26 mouse cellular contexts compared by ENCODE assay signal in the genomic region with DNA sequence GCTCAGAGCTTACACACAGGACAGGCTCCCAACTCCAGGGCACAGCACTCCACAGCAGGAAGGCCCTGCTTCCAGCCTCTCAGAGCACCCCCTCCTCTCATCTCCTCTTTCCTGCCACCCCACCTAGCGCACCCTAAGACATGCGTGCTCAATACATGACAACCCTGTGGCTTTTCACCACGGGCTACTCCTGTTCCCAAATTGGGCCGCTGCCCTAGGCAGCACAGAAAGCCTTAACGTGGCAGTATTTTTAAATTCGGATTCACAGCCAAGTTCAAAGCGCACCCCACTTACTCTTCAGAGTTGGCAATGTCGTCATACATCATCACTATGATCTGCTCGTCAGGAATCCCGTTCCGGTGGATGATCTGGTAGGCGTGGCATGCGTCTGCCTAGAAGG. TPM values are rescaled to one million over a fixed set of nuclear protein-coding genes. Genes with fewer than 3 reads are reported as not detected.
DNase-seq lines count a peak whose midpoint lies in the region; ATAC-seq and TF ChIP-seq lines count a peak whose summit lies in the region.
"Had no signal": no experiment of that assay in that cellular context is flagged by ENCODE, and none has a peak within 500 bp of the region (broad histone marks: within the 10 kb centered on the region; RNA-seq: fewer than 3 reads in every experiment).

No protein-coding gene starts in this region.

- no peaks in the 10 kb centered on the region for H3K4me1 ChIP-seq in embryonic facial prominence, embryonic 14.5 days (ENCODE audit: control insufficient read depth, insufficient read depth, low read length)
- peaks cover 7% of the 10 kb centered on the region for H3K4me1 ChIP-seq in embryonic facial prominence, embryonic 10.5 days
- H3K4me1 ChIP-seq in heart, embryonic 16.5 days (ENCODE audit: control insufficient read depth, insufficient read depth, low read length) = peaks cover 21% of the 10 kb centered on the region
- H3K4me1 ChIP-seq in kidney, adult 2 months (ENCODE audit: control insufficient read depth, insufficient read depth, low read length) = peaks cover 14% of the 10 kb centered on the region; the same call in 1 of the 2 replicates
- H3K4me1 ChIP-seq in kidney, embryonic 16.5 days (ENCODE audit: insufficient read depth, low read length) = peaks cover 11% of the 10 kb centered on the region; the same call in 1 of the 2 replicates
- H3K4me1 ChIP-seq: forebrain, embryonic 13.5 days had no signal

- no peak for TF ChIP-seq POLR2A in kidney, adult 2 months (IDR thresholded peaks at IDR 0.05; ENCODE audit: low read depth, low read length)

- no peaks in the 10 kb centered on the region for H3K27me3 ChIP-seq in embryonic facial prominence, embryonic 14.5 days (replicated peaks; ENCODE audit: control insufficient read depth, insufficient read depth, low read length)
- H3K27me3 ChIP-seq in embryonic facial prominence, embryonic 10.5 days (replicated peaks; ENCODE audit: low read depth, poor library complexity, severe bottlenecking) = no peaks in the 10 kb centered on the region
- no peaks in the 10 kb centered on the region for H3K27me3 ChIP-seq in heart, embryonic 16.5 days (ENCODE audit: control insufficient read depth, insufficient read depth, low read length)
- H3K27me3 ChIP-seq in kidney, adult 2 months (replicated peaks; ENCODE audit: control insufficient read depth, insufficient read depth, low read length) = no peaks in the 10 kb centered on the region
- no peaks in the 10 kb centered on the region for H3K27me3 ChIP-seq in kidney, embryonic 16.5 days (ENCODE audit: insufficient read depth, low read length)
- H3K27me3 ChIP-seq: embryonic facial prominence, embryonic 12.5 days; forebrain, embryonic 13.5 days; hindbrain, embryonic 13.5 days; intestine, embryonic 15.5 days had no signal

- H3K27ac ChIP-seq in embryonic facial prominence, embryonic 14.5 days (replicated peaks; ENCODE audit: low read depth, low read length) = no peak overlapping the region
- no peak overlapping the region for H3K27ac ChIP-seq in embryonic facial prominence, embryonic 10.5 days (replicated peaks)
- H3K27ac ChIP-seq in heart, embryonic 16.5 days (ENCODE audit: low read length) = 0 out of 2 replicates have a peak overlapping the region, but pooled peaks have one; percentile 13
- no peak overlapping the region for H3K27ac ChIP-seq in kidney, adult 2 months (ENCODE audit: insufficient read depth, low read depth, low read length)
- no peak overlapping the region for H3K27ac ChIP-seq in kidney, embryonic 16.5 days (ENCODE audit: low read length)
- H3K27ac ChIP-seq: embryonic facial prominence, embryonic 12.5 days; forebrain, embryonic 13.5 days; gastrocnemius, adult 2 months; heart, adult 2 months; hindbrain, embryonic 10.5 days; hindbrain, embryonic 13.5 days; intestine, embryonic 15.5 days had no signal

- no peak overlapping the region for H3K9ac ChIP-seq in embryonic facial prominence, embryonic 14.5 days (ENCODE audit: low read depth, low read length)
- no peak overlapping the region for H3K9ac ChIP-seq in heart, embryonic 16.5 days (ENCODE audit: low read length)
- H3K9ac ChIP-seq in kidney, embryonic 16.5 days (replicated peaks; ENCODE audit: low read length) = no peak overlapping the region
- H3K9ac ChIP-seq: embryonic facial prominence, embryonic 12.5 days; forebrain, embryonic 13.5 days; hindbrain, embryonic 13.5 days; intestine, embryonic 15.5 days had no signal

- peak; percentile 30 for DNase-seq in embryonic facial prominence, embryonic 14.5 days (ENCODE audit: low spot score)
- no peak for DNase-seq in embryonic facial prominence, embryonic 10.5 days (ENCODE audit: low spot score)
- DNase-seq in heart, adult 9 months (ENCODE audit: low spot score in 2 of 2) = no peak
- DNase-seq in kidney, adult 2 months = peak; percentile 41
- no peak for DNase-seq in kidney, postnatal 10 days
- no peak for DNase-seq in gastrocnemius, adult 18-20 months (ENCODE audit: low spot score)
- DNase-seq: adrenal gland, postnatal 10 days; adrenal gland, postnatal 36 days; cerebellum, adult 18-20 months; cerebellum, adult 9-10 months; cerebellum, postnatal 14 days; gastrocnemius, adult 2 months; gastrocnemius, postnatal 14 days; kidney, adult 11 months; kidney, adult 9 months had no signal

- no peak overlapping the region for H3K4me2 ChIP-seq in embryonic facial prominence, embryonic 14.5 days (ENCODE audit: low read depth, low read length)
- no peak overlapping the region for H3K4me2 ChIP-seq in heart, embryonic 16.5 days (ENCODE audit: low read depth, low read length)
- no peak overlapping the region for H3K4me2 ChIP-seq in kidney, embryonic 16.5 days (replicated peaks; ENCODE audit: low read depth, low read length)
- H3K4me2 ChIP-seq: embryonic facial prominence, embryonic 12.5 days; forebrain, embryonic 13.5 days; hindbrain, embryonic 13.5 days; intestine, embryonic 15.5 days had no signal

- no peaks in the 10 kb centered on the region for H3K36me3 ChIP-seq in embryonic facial prominence, embryonic 14.5 days (ENCODE audit: control insufficient read depth, insufficient read depth, low read length)
- peaks cover 19% of the 10 kb centered on the region for H3K36me3 ChIP-seq in embryonic facial prominence, embryonic 10.5 days (replicated peaks)
- H3K36me3 ChIP-seq in heart, embryonic 16.5 days (ENCODE audit: control insufficient read depth, insufficient read depth) = peaks cover 4% of the 10 kb centered on the region
- H3K36me3 ChIP-seq in kidney, adult 2 months (ENCODE audit: control insufficient read depth, insufficient read depth, low read length) = peaks cover 2% of the 10 kb centered on the region; the same call in 1 of the 2 replicates
- H3K36me3 ChIP-seq in kidney, embryonic 16.5 days (ENCODE audit: insufficient read depth, low read length) = 0 out of 2 replicates have a peak, but pooled peaks cover 2% of the 10 kb centered on the region
- H3K36me3 ChIP-seq: embryonic facial prominence, embryonic 12.5 days; intestine, embryonic 15.5 days had no signal

- no peak overlapping the region for H3K4me3 ChIP-seq in embryonic facial prominence, embryonic 14.5 days (ENCODE audit: low read depth, low read length)
- no peak overlapping the region for H3K4me3 ChIP-seq in embryonic facial prominence, embryonic 10.5 days
- no peak overlapping the region for H3K4me3 ChIP-seq in heart, embryonic 16.5 days (ENCODE audit: low read length)
- no peak overlapping the region for H3K4me3 ChIP-seq in kidney, adult 2 months (ENCODE audit: insufficient read depth, low read depth, low read length)
- H3K4me3 ChIP-seq in kidney, embryonic 16.5 days (ENCODE audit: low read length) = no peak overlapping the region
- H3K4me3 ChIP-seq: embryonic facial prominence, embryonic 12.5 days; erythroblast, embryonic 14.5 days; forebrain, embryonic 13.5 days; gastrocnemius, adult 2 months; heart, adult 2 months; hindbrain, embryonic 10.5 days; hindbrain, embryonic 13.5 days; intestine, embryonic 15.5 days had no signal

- ATAC-seq in embryonic facial prominence, embryonic 14.5 days (ENCODE audit: low read depth) = no peak
- ATAC-seq in heart, embryonic 16.5 days (replicated peaks; ENCODE audit: extremely low read depth, insufficient read depth, low FRiP score) = no peak
- ATAC-seq in kidney, embryonic 16.5 days (ENCODE audit: low FRiP score, low TSS enrichment) = no peak
- ATAC-seq: forebrain, embryonic 13.5 days; forebrain, embryonic 16.5 days; hindbrain, embryonic 16.5 days; intestine, embryonic 15.5 days had no signal

- no peak for TF ChIP-seq CTCF in kidney, adult 2 months (conservative IDR thresholded peaks at IDR 0.05; ENCODE audit: insufficient read depth, insufficient read length, low read depth, low read length)

- H3K9me3 ChIP-seq in embryonic facial prominence, embryonic 14.5 days (ENCODE audit: control insufficient read depth, low read length) = no peaks in the 10 kb centered on the region
- H3K9me3 ChIP-seq in embryonic facial prominence, embryonic 10.5 days = no peaks in the 10 kb centered on the region
- H3K9me3 ChIP-seq in heart, embryonic 16.5 days (replicated peaks; ENCODE audit: control insufficient read depth, low read length) = no peaks in the 10 kb centered on the region
- H3K9me3 ChIP-seq in kidney, embryonic 16.5 days (ENCODE audit: low read length) = no peaks in the 10 kb centered on the region
- H3K9me3 ChIP-seq: embryonic facial prominence, embryonic 12.5 days; forebrain, embryonic 13.5 days; hindbrain, embryonic 10.5 days; hindbrain, embryonic 13.5 days; intestine, embryonic 15.5 days had no signal

- WGBS in embryonic facial prominence, embryonic 14.5 days = 84% methylated on average over 13 of the region's 13 CpGs
- 93% methylated on average over 13 of the region's 13 CpGs for WGBS in embryonic facial prominence, embryonic 10.5 days
- 64% methylated on average over 13 of the region's 13 CpGs for WGBS in heart, embryonic 16.5 days
- WGBS in kidney, adult 2 months = 76% methylated on average over 13 of the region's 13 CpGs
- 86% methylated on average over 13 of the region's 13 CpGs for WGBS in kidney, embryonic 16.5 days

RNA-seq across cellular contexts. Expression of a gene that starts 26.4 kb away (rescaled TPM):
- 113 and 115 TPM in 2 replicates for polyA plus RNA-seq in embryonic facial prominence, embryonic 14.5 days (2014; fragmentation: Nextera tagmentation; extraction: Ambion mirVana)
- 42.7 and 45.6 TPM in 2 replicates for polyA plus RNA-seq in embryonic facial prominence, embryonic 10.5 days (2016; fragmentation: Nextera tagmentation; extraction: Ambion mirVana)
- polyA plus RNA-seq in heart, embryonic 16.5 days (2015; fragmentation: Nextera tagmentation; extraction: Ambion mirVana) = 105 and 107 TPM in 2 replicates
- polyA plus RNA-seq in kidney, adult 2 months (2012; rRNA removed) = 1,163 and 1,191 TPM in 2 replicates
- 153 and 175 TPM in 2 replicates for polyA plus RNA-seq in kidney, embryonic 16.5 days (2015; fragmentation: Nextera tagmentation; extraction: Ambion mirVana)
- 10 to 100 TPM; 24.5 to 25.9 TPM for total RNA-seq in gastrocnemius, adult 18-20 months (2021)

RNA-seq across cellular contexts. Expression of a gene that starts 55.8 kb away (rescaled TPM):
- 36.8 and 40.9 TPM in 2 replicates for polyA plus RNA-seq in embryonic facial prominence, embryonic 14.5 days (2014; fragmentation: Nextera tagmentation; extraction: Ambion mirVana)
- 28.4 and 31.3 TPM in 2 replicates for polyA plus RNA-seq in embryonic facial prominence, embryonic 10.5 days (2016; fragmentation: Nextera tagmentation; extraction: Ambion mirVana)
- 24.2 and 26.7 TPM in 2 replicates for polyA plus RNA-seq in heart, embryonic 16.5 days (2015; fragmentation: Nextera tagmentation; extraction: Ambion mirVana)
- polyA plus RNA-seq in kidney, adult 2 months (2012; rRNA removed) = 12.8 and 14.8 TPM in 2 replicates
- 35.6 and 37.8 TPM in 2 replicates for polyA plus RNA-seq in kidney, embryonic 16.5 days (2015; fragmentation: Nextera tagmentation; extraction: Ambion mirVana)
- total RNA-seq in gastrocnemius, adult 18-20 months (2021) = 10 to 100 TPM; 29.5 to 31.3 TPM

Comparison
In these comparisons a context has a peak if more than half of its experiments do, and no peak if none do; other contexts are left out.
1. DNase-seq: peak in embryonic facial prominence, embryonic 14.5 days (single experiment) and kidney, adult 2 months (single experiment); none in embryonic facial prominence, embryonic 10.5 days (single experiment), heart, adult 9 months (0 of 2), kidney, postnatal 10 days (single experiment) and gastrocnemius, adult 18-20 months (single experiment).